ENCODE assay signal across 8 mouse cellular contexts in genomic region chr5:114538021-114538405, GRCm38 (mm10). TPM values are rescaled to one million over a fixed set of nuclear protein-coding genes. Genes with fewer than 3 reads are reported as not detected.
DNase-seq lines count a peak whose midpoint lies in the region; ATAC-seq and TF ChIP-seq lines count a peak whose summit lies in the region.

No protein-coding gene starts in this region.

- H3K36me3 ChIP-seq in hindbrain, embryonic 12.5 days = no peaks in the 10 kb centered on the region
- H3K36me3 ChIP-seq in limb, embryonic 13.5 days = no peaks in the 10 kb centered on the region

- H3K27ac ChIP-seq in left cerebral cortex, adult 2 months = no peak overlapping the region
- peak overlapping the region; percentile 58 for H3K27ac ChIP-seq in hindbrain, embryonic 12.5 days
- H3K27ac ChIP-seq in limb, embryonic 13.5 days = no peak overlapping the region
- H3K27ac ChIP-seq in olfactory bulb, adult 2 months (ENCODE audit: insufficient read depth, low read depth, low read length) = 0 out of 2 replicates have a peak overlapping the region, but pooled peaks have one; percentile 12

- H3K9ac ChIP-seq in hindbrain, embryonic 12.5 days = no peak overlapping the region
- peak overlapping the region; percentile 25; the same call in 1 of the 2 replicates for H3K9ac ChIP-seq in limb, embryonic 13.5 days

- H3K27me3 ChIP-seq in hindbrain, embryonic 12.5 days = peaks cover 34% of the 10 kb centered on the region
- H3K27me3 ChIP-seq in limb, embryonic 13.5 days = peaks cover 36% of the 10 kb centered on the region

- peaks cover 18% of the 10 kb centered on the region for H3K4me1 ChIP-seq in hindbrain, embryonic 12.5 days
- peaks cover 43% of the 10 kb centered on the region for H3K4me1 ChIP-seq in limb, embryonic 13.5 days
- H3K4me1 ChIP-seq in olfactory bulb, adult 2 months (ENCODE audit: control insufficient read depth, insufficient read depth, low read length) = peaks cover 44% of the 10 kb centered on the region

- 0 out of 2 replicates have a peak, but pooled peaks have one; percentile 27 for ATAC-seq in hindbrain, embryonic 12.5 days (ENCODE audit: low FRiP score)
- no peak for ATAC-seq in limb, embryonic 13.5 days (ENCODE audit: low FRiP score, low read depth)

- no peak for TF ChIP-seq POLR2A in olfactory bulb, adult 2 months (IDR thresholded peaks at IDR 0.05; ENCODE audit: insufficient read depth, low read depth, low read length)

- 25% methylated on average over 8 of the region's 8 CpGs for WGBS in hindbrain, embryonic 12.5 days
- WGBS in limb, embryonic 13.5 days = 11% methylated on average over 8 of the region's 8 CpGs
- WGBS in olfactory bulb, adult 2 months = 14% methylated on average over 8 of the region's 8 CpGs

- no peak for DNase-seq in left cerebral cortex, adult 2 months (ENCODE audit: extremely low spot score in 1 of 2, low spot score in 2 of 2)
- no peak for DNase-seq in left cerebral cortex, adult 9 months (ENCODE audit: low spot score in 2 of 2)
- no peak for DNase-seq in retina, postnatal 1 day
- no peak for DNase-seq in right cerebral cortex, postnatal 36 days (ENCODE audit: low spot score in 2 of 2)
- no peak for DNase-seq in layer of hippocampus, postnatal 25 days (ENCODE audit: extremely low spot score in 1 of 2, low spot score in 1 of 2)

- peak overlapping the region; percentile 37 for H3K4me2 ChIP-seq in hindbrain, embryonic 12.5 days (replicated peaks)
- peak overlapping the region; percentile 52 for H3K4me2 ChIP-seq in limb, embryonic 13.5 days (replicated peaks)

- H3K9me3 ChIP-seq in hindbrain, embryonic 12.5 days (replicated peaks) = no peaks in the 10 kb centered on the region
- H3K9me3 ChIP-seq in limb, embryonic 13.5 days = 0 out of 2 replicates have a peak, but pooled peaks cover 3% of the 10 kb centered on the region

- H3K4me3 ChIP-seq in left cerebral cortex, adult 2 months = 0 out of 2 replicates have a peak overlapping the region, but pooled peaks have one; percentile 9
- no peak overlapping the region for H3K4me3 ChIP-seq in hindbrain, embryonic 12.5 days
- 0 out of 2 replicates have a peak overlapping the region, but pooled peaks have one; percentile 15 for H3K4me3 ChIP-seq in limb, embryonic 13.5 days
- H3K4me3 ChIP-seq in olfactory bulb, adult 2 months (ENCODE audit: insufficient read depth, low read depth, low read length) = no peak overlapping the region

- TF ChIP-seq CTCF in left cerebral cortex, adult 2 months (IDR thresholded peaks at IDR 0.05) = no peak
- no peak for TF ChIP-seq CTCF in olfactory bulb, adult 2 months (IDR thresholded peaks at IDR 0.05; ENCODE audit: insufficient read depth, low read depth, low read length)

- intact Hi-C loops in left cerebral cortex, adult 2 months (cut with DNase I) = no loop called here

RNA-seq across cellular contexts. Expression of gene Fam222a, which starts 29.8 kb away (rescaled TPM):
- 1 to 10 TPM; 7.9 to 9.0 TPM for total RNA-seq in left cerebral cortex, adult 2 months (2021)
- 9.4 and 9.9 TPM in 2 replicates for polyA plus RNA-seq in hindbrain, embryonic 12.5 days (2016; fragmentation: Nextera tagmentation; extraction: Ambion mirVana)
- polyA plus RNA-seq in limb, embryonic 13.5 days (2015; fragmentation: Nextera tagmentation; extraction: Ambion mirVana) = 0.69 and 0.72 TPM in 2 replicates
- polyA plus RNA-seq in olfactory bulb, adult 2 months (2012; ENCODE audit: insufficient read depth, insufficient read length, low replicate concordance, missing spikeins) = not detected in 2 replicates
- 1 to 10 TPM; 5.1 to 6.6 TPM for total RNA-seq in layer of hippocampus, postnatal 25 days (2021)

Comparison
In these comparisons a context has a peak if more than half of its experiments do, and no peak if none do; other contexts are left out.
1. H3K27ac ChIP-seq: peak in hindbrain, embryonic 12.5 days (single experiment) and olfactory bulb, adult 2 months (single experiment); none in left cerebral cortex, adult 2 months (single experiment) and limb, embryonic 13.5 days (single experiment).
2. H3K4me3 ChIP-seq: peak in left cerebral cortex, adult 2 months (single experiment) and limb, embryonic 13.5 days (single experiment); none in hindbrain, embryonic 12.5 days (single experiment) and olfactory bulb, adult 2 months (single experiment).